Mouse (Mus musculus): ENCODE data around the gene Gas2. TPM values are rescaled to one million over a fixed set of nuclear protein-coding genes. Genes with fewer than 3 reads are reported as not detected.

Gas2 gene
- 10 to 100 TPM; 30.3 to 30.8 TPM for total RNA-seq (2021)
- long read RNA-seq, experiment 1, transcript Gas2-201 (8 exons, 2,181 nt): major isoform, 5 of 38 reads
- long read RNA-seq, experiment 1, transcript Gas2-203 (8 exons, 2,232 nt): major isoform, 5 of 38 reads
- long read RNA-seq, experiment 1, partial matches to known transcripts: 3 of 38 reads
- long read RNA-seq, experiment 1, other reads (novel, unspliced or antisense): 24 of 38 reads
- long read RNA-seq, experiment 2, partial matches to known transcripts: 1 of 32 reads
- long read RNA-seq, experiment 2, other reads (novel, unspliced or antisense): 22 of 32 reads

- peak; percentile 94 for DNase-seq
Measured at GRCm38 (mm10) chr7:51861250-51862096, at the start of gene Gas2. TSS of gene Gas2 (plus strand) at chr7:51862015.

GRCm38 (mm10) chr7:51815473-51816282 lies 46.1 kb upstream of the Gas2 start:
- no peak for DNase-seq

GRCm38 (mm10) chr7:51816283-51816839 lies 45.5 kb upstream of the Gas2 start:
- no peak for DNase-seq

GRCm38 (mm10) chr7:51818251-51818974 lies 43.4 kb upstream of the Gas2 start:
- DNase-seq: no peak

GRCm38 (mm10) chr7:51819891-51820290 lies 41.9 kb upstream of the Gas2 start:
- DNase-seq: no peak

GRCm38 (mm10) chr7:51821467-51821866 lies 40.3 kb upstream of the Gas2 start:
- DNase-seq: no peak

- no peak for DNase-seq
Measured at GRCm38 (mm10) chr7:51823562-51824338, 38.1 kb upstream of the Gas2 start.

GRCm38 (mm10) chr7:51831917-51832316 lies 29.9 kb upstream of the Gas2 start:
- DNase-seq: peak; percentile 21

- no peak for DNase-seq
Measured at GRCm38 (mm10) chr7:51840515-51840914, 21.3 kb upstream of the Gas2 start.

- no peak for DNase-seq
Measured at GRCm38 (mm10) chr7:51850877-51851276, 10.9 kb upstream of the Gas2 start.

GRCm38 (mm10) chr7:51851890-51852507 lies 9.8 kb upstream of the Gas2 start:
- no peak for DNase-seq

GRCm38 (mm10) chr7:51862097-51862492 lies 280 bp downstream of the Gas2 start, which contains the start of gene Fancf:
TSS of gene Fancf (minus strand) at chr7:51862267.
- DNase-seq: peak; percentile 98

GRCm38 (mm10) chr7:51862842-51863241 lies 1.0 kb downstream of the Gas2 start:
- no peak for DNase-seq

GRCm38 (mm10) chr7:51865336-51865735 lies 3.5 kb downstream of the Gas2 start:
- no peak for DNase-seq

- no peak for DNase-seq
Measured at GRCm38 (mm10) chr7:51867983-51868382, 6.2 kb downstream of the Gas2 start.

- DNase-seq: no peak
Measured at GRCm38 (mm10) chr7:51872041-51872440, 10.2 kb downstream of the Gas2 start.

- no peak for DNase-seq
Measured at GRCm38 (mm10) chr7:51872597-51872996, 10.8 kb downstream of the Gas2 start.

- no peak for DNase-seq
Measured at GRCm38 (mm10) chr7:51876316-51876715, 14.5 kb downstream of the Gas2 start.

GRCm38 (mm10) chr7:51878730-51879129 lies 16.9 kb downstream of the Gas2 start:
- no peak for DNase-seq

GRCm38 (mm10) chr7:51879136-51879723 lies 17.4 kb downstream of the Gas2 start:
- DNase-seq: peak; percentile 61
